Mouse (Mus musculus): ENCODE measurements around the gene Atl3.

Atl3 gene

GRCm38 (mm10) chr19:7500701-7501100 is 6.9 kb downstream of the Atl3 start:
- DNase-seq, result no peak

- no peak for DNase-seq
Observed at GRCm38 (mm10) chr19:7502432-7502831, 8.6 kb downstream of the Atl3 start.

- no peak for DNase-seq
Observed at GRCm38 (mm10) chr19:7506321-7506720, 12.5 kb downstream of the Atl3 start.

GRCm38 (mm10) chr19:7508026-7508425 is 14.2 kb downstream of the Atl3 start:
- no peak for DNase-seq

- no peak for DNase-seq
Observed at GRCm38 (mm10) chr19:7516437-7516836, 22.6 kb downstream of the Atl3 start.

- no peak for DNase-seq
Observed at GRCm38 (mm10) chr19:7521619-7522018, 27.8 kb downstream of the Atl3 start.

GRCm38 (mm10) chr19:7522856-7523255 is 29.0 kb downstream of the Atl3 start:
- no peak for DNase-seq

- DNase-seq, result peak; percentile 40
Observed at GRCm38 (mm10) chr19:7523292-7523691, 29.5 kb downstream of the Atl3 start.

GRCm38 (mm10) chr19:7523781-7524180 is 29.9 kb downstream of the Atl3 start:
- no peak for DNase-seq

GRCm38 (mm10) chr19:7524879-7525278 is 31.0 kb downstream of the Atl3 start:
- no peak for DNase-seq

- DNase-seq, result peak; percentile 58
Observed at GRCm38 (mm10) chr19:7528639-7529428, 35.0 kb downstream of the Atl3 start.

GRCm38 (mm10) chr19:7531906-7532305 is 38.1 kb downstream of the Atl3 start:
- DNase-seq, result no peak

GRCm38 (mm10) chr19:7533891-7534290 is 40.1 kb downstream of the Atl3 start:
- no peak for DNase-seq

- no peak for DNase-seq
Observed at GRCm38 (mm10) chr19:7548924-7549323, 55.1 kb downstream of the Atl3 start.

GRCm38 (mm10) chr19:7551550-7552300 is 57.9 kb downstream of the Atl3 start:
- DNase-seq, result no peak

GRCm38 (mm10) chr19:7552301-7552673 is 58.4 kb downstream of the Atl3 start:
- no peak for DNase-seq

GRCm38 (mm10) chr19:7553441-7553840 is 59.6 kb downstream of the Atl3 start:
- no peak for DNase-seq

- no peak for DNase-seq
Observed at GRCm38 (mm10) chr19:7554881-7555280, 61.0 kb downstream of the Atl3 start.

GRCm38 (mm10) chr19:7556641-7557040 is 62.8 kb downstream of the Atl3 start:
- no peak for DNase-seq

- DNase-seq, result peak; percentile 76
Observed at GRCm38 (mm10) chr19:7557328-7557822, 63.5 kb downstream of the Atl3 start, which contains the start of gene Pla2g16. Gene Pla2g16 (plus strand): TSS chr19:7557459.

GRCm38 (mm10) chr19:7557844-7558243 is 64.0 kb downstream of the Atl3 start:
- no peak for DNase-seq

- DNase-seq, result no peak
Observed at GRCm38 (mm10) chr19:7558675-7559074, 64.8 kb downstream of the Atl3 start.

- no peak for DNase-seq
Observed at GRCm38 (mm10) chr19:7559986-7560385, 66.1 kb downstream of the Atl3 start.

GRCm38 (mm10) chr19:7561456-7561855 is 67.6 kb downstream of the Atl3 start:
- no peak for DNase-seq
